Mouse (Mus musculus): ENCODE data around the gene Use1. TPM values are rescaled to one million over a fixed set of nuclear protein-coding genes. Genes with fewer than 3 reads are reported as not detected.
"Not testable (repeated sequence)": the region's sequence is repeated elsewhere in the genome, so short reads cannot be mapped to it uniquely, and the experiment has no call there.

Gene Use1
- 180 TPM for polyA plus RNA-seq (2012; fragmentation: generic; extraction: Trizol)

DNA sequence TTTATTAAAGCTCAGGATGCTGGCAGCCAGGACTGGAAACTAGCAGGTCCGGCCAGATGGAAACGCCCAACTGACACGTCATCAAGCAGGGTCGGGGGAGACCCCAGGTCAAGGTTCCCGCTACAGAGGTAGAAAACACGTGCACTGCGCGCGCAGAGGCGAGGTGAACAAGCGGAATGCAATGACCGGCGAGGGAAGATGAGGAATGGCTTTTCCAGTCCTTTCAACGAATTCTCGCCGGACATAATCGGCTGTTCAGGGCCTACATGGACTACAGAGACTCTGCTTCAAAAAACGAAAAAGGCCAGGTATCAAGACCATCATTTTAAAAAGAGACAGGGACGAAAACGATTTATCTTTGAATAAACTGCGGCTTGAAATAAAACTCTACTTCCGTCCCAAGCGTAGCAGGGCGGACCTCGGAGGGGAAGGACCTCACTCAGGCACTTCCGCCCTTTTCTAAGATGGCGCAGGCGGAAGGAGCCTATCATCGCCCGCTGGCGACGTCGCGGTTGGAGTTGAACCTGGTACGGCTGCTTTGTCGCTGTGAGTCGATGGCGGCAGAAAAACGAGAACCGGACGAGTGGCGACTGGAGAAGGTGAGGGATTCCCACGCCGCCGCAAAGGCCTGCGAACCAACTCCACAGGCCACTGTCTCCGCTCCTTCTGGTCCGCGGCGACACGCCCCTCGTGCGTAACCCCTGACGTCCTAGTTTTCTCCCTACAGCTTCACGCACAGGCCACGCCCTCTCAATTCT is at the start of gene Use1:
TSS of gene Use1 (plus strand) at position 78 of the 758 bp plus-strand sequence.
- H3K4me3 ChIP-seq, result peak within 1 kb of the TSS; percentile 82
- no peaks in the 10 kb centered on the region for H3K79me2 ChIP-seq (ENCODE audit: control insufficient read depth, insufficient read depth)
- peak within 1 kb of the TSS; percentile 32 for H3ac ChIP-seq (ENCODE audit: control insufficient read depth, insufficient read length)
- TF ChIP-seq TCF3 (IDR thresholded peaks at IDR 0.05; ENCODE audit: insufficient read length, low read depth), result no peak
- TF ChIP-seq POLR2AphosphoS2 (IDR thresholded peaks at IDR 0.05; ENCODE audit: insufficient read length, low read depth), result peak; percentile 91
- peak; percentile 65 for TF ChIP-seq POLR2A (IDR thresholded peaks at IDR 0.05; ENCODE audit: insufficient read length, low read depth)
- peak; percentile 71 for TF ChIP-seq MAX (IDR thresholded peaks at IDR 0.05; ENCODE audit: low read depth)
- TF ChIP-seq SRF (IDR thresholded peaks at IDR 0.05; ENCODE audit: control insufficient read depth, insufficient read length, low read depth), result no peak
- H3K36me3 ChIP-seq (ENCODE audit: control insufficient read depth, insufficient read depth), result no peaks in the 10 kb centered on the region
- peak within 1 kb of the TSS; percentile 95 for H3K4me2 ChIP-seq (ENCODE audit: low read depth)
- no peaks in the 10 kb centered on the region for H3K27me3 ChIP-seq (ENCODE audit: control insufficient read depth, insufficient read depth, insufficient read length)

DNA sequence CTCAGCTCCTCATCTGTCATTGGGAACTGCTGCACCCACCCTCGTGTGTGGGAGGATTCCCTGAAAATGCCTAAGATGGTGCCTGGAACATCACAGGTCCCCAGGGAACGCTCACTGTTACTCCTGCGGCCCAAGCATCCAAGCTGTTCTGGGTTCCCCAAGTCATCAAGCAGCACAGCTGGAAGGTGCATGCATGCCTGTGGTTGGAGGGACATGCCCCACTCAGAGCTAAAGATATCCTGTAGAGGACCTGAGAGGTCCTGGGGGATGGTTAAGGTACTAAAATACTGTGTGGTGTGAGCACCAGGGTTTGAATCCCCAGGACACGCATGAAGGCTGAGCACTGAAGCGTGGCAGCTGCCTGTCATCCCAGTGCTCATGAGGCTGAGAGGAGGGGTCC is 48.0 kb upstream of the Use1 start:
- not testable (repeated sequence) for H3K4me3 ChIP-seq; H3K4me2 ChIP-seq (ENCODE audit: low read depth); H3ac ChIP-seq (ENCODE audit: control insufficient read depth, insufficient read length); H3K36me3 ChIP-seq (ENCODE audit: control insufficient read depth, insufficient read depth); H3K27me3 ChIP-seq (ENCODE audit: control insufficient read depth, insufficient read depth, insufficient read length)
- peaks cover 30% of the 10 kb centered on the region for H3K79me2 ChIP-seq (ENCODE audit: control insufficient read depth, insufficient read depth)

DNA sequence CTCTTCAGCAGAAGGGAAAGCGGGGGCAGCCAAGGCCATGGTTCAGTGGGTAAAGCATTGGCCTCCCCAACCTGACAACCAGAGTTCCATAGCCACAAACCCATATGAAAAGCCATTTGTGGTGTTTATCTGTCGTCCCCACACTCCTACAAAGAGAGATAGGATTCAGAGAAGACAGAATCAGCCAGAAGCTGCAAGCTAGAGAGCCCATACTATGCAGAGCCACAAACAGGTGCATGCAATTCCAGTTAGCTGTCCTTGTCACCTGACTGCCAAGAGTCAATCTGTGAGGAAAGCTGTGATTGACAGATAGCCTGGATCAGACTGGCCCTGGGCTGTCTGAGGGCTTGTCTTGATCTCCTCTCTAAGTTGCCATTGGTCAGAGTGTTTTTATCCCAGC is 46.9 kb upstream of the Use1 start:
- Histone ChIP-seq H3K36me3 (ENCODE audit: control insufficient read depth, insufficient read depth) (peaks cover 11% of the 10 kb centered on the region), H3K79me2 (ENCODE audit: control insufficient read depth, insufficient read depth) (peaks cover 18% of the 10 kb centered on the region)
- H3ac ChIP-seq (ENCODE audit: control insufficient read depth, insufficient read length); H3K4me3 ChIP-seq; H3K4me2 ChIP-seq (ENCODE audit: low read depth); H3K27me3 ChIP-seq (ENCODE audit: control insufficient read depth, insufficient read depth, insufficient read length): not testable (repeated sequence)

DNA sequence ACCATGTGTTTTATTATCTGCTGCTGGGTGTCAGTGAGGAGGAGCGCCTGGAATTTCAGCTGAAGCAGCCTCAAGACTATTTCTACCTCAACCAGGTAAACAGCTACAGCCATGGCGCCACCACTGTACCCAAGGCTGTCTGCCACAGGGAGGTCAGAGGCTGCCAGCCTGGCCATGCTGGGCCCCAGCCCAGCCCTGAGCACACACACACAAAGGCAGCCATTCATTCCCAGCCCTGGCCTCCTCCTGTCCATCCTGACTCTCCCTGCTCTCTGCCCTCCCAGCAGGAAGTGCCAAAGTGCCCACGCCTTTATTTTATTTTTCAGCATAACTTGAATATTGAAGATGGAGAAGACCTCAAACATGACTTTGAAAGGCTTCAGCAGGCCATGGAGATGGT is 43.7 kb upstream of the Use1 start:
- peaks cover 26% of the 10 kb centered on the region for H3K36me3 ChIP-seq (ENCODE audit: control insufficient read depth, insufficient read depth)
- H3K27me3 ChIP-seq (ENCODE audit: control insufficient read depth, insufficient read depth, insufficient read length), result no peaks in the 10 kb centered on the region

DNA sequence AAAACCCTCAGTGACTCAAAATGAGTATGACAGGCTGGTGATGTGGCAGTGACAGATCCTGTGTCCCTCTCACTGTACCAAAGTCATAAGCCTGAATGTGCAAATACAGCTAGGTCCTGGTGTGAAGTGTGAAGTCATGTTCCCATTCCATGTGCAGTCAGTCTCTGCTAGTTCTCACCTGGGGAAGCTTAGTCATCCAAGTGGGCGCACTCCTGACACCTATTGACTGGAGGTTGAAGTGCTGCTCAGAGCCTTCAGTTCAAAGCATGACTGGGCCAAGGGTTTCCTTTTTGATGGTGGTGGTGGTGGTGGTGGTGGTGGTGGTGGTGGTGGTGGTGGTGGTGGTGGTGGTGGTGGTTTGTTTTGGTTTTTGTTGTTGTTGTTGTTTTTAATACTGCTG is 41.8 kb upstream of the Use1 start:
- H3K79me2 ChIP-seq (ENCODE audit: control insufficient read depth, insufficient read depth), result peaks cover 5% of the 10 kb centered on the region
- no peak overlapping the region for H3K4me2 ChIP-seq (ENCODE audit: low read depth)
- peaks cover 37% of the 10 kb centered on the region for H3K36me3 ChIP-seq (ENCODE audit: control insufficient read depth, insufficient read depth)
- TF ChIP-seq MYOD1 (IDR thresholded peaks at IDR 0.05; ENCODE audit: control insufficient read depth in 1 of 3, insufficient read length in 2 of 3, low read depth in 2 of 3) (no peak), POLR2AphosphoS2 (IDR thresholded peaks at IDR 0.05; ENCODE audit: insufficient read length, low read depth) (no peak), USF1 (IDR thresholded peaks at IDR 0.05; ENCODE audit: low read depth) (no peak), CEBPB (IDR thresholded peaks at IDR 0.05; ENCODE audit: insufficient read depth, poor library complexity, severe bottlenecking) (no peak), SRF (IDR thresholded peaks at IDR 0.05; ENCODE audit: control insufficient read depth, insufficient read length, low read depth) (no peak), MAX (IDR thresholded peaks at IDR 0.05; ENCODE audit: low read depth) (no peak), POLR2A (IDR thresholded peaks at IDR 0.05; ENCODE audit: insufficient read length, low read depth) (no peak), REST (IDR thresholded peaks at IDR 0.05; ENCODE audit: insufficient read depth, insufficient read length) (no peak), TCF12 (IDR thresholded peaks at IDR 0.05; ENCODE audit: insufficient read depth, poor library complexity, severe bottlenecking) (no peak), E2F4 (IDR thresholded peaks at IDR 0.05; ENCODE audit: insufficient read depth) (no peak), TCF3 (IDR thresholded peaks at IDR 0.05; ENCODE audit: insufficient read length, low read depth) (no peak), MYOG (IDR thresholded peaks at IDR 0.05; ENCODE audit: control insufficient read depth in 1 of 3, insufficient read depth in 1 of 3, insufficient read length in 2 of 3, low read depth in 2 of 3) (no peak)
- H3K27me3 ChIP-seq (ENCODE audit: control insufficient read depth, insufficient read depth, insufficient read length), result no peaks in the 10 kb centered on the region
- no peak overlapping the region for H3ac ChIP-seq (ENCODE audit: control insufficient read depth, insufficient read length)
- no peak overlapping the region for H3K4me3 ChIP-seq

More for the DNA sequence above, 43.7 kb upstream of the Use1 start:
- Histone ChIP-seq H3ac (ENCODE audit: control insufficient read depth, insufficient read length) (no peak overlapping the region), H3K79me2 (ENCODE audit: control insufficient read depth, insufficient read depth) (peaks cover 5% of the 10 kb centered on the region), H3K4me2 (ENCODE audit: low read depth) (no peak overlapping the region), H3K4me3 (no peak overlapping the region)
- TF ChIP-seq TCF12 (IDR thresholded peaks at IDR 0.05; ENCODE audit: insufficient read depth, poor library complexity, severe bottlenecking), result no peak

DNA sequence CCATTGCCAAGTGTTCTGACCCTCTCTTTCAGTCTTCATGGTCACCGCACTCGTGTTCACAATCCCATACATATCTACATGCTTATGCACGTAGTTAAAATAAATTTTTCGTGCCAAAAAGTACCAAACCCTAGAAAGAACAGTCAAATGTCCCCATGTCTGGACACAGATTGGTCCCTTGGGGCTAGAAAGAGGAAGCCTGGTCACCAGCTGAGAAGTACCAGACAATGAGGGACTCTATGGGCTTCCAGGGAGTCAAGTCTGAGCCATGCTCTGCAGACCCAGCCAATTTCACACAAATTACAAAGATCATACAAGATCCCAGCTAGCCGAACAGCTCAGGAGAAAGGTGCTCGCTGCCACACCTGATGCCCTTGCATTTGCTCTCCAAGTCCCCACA is 28.8 kb upstream of the Use1 start:
- not testable (repeated sequence) for H3K4me3 ChIP-seq; H3K4me2 ChIP-seq (ENCODE audit: low read depth); H3K79me2 ChIP-seq (ENCODE audit: control insufficient read depth, insufficient read depth); H3K27me3 ChIP-seq (ENCODE audit: control insufficient read depth, insufficient read depth, insufficient read length); H3ac ChIP-seq (ENCODE audit: control insufficient read depth, insufficient read length)
- peaks cover 12% of the 10 kb centered on the region for H3K36me3 ChIP-seq (ENCODE audit: control insufficient read depth, insufficient read depth)

Measured in myocyte (in vitro differentiated cells).